Mouse (Mus musculus): ENCODE measurements at regions not wholly inside any gene's neighbourhood (a gene's known extent, or its start where the extent isn't known, plus 50 kb on each side); places are given as distances from the start of the nearest gene placed in this dataset.

DNA sequence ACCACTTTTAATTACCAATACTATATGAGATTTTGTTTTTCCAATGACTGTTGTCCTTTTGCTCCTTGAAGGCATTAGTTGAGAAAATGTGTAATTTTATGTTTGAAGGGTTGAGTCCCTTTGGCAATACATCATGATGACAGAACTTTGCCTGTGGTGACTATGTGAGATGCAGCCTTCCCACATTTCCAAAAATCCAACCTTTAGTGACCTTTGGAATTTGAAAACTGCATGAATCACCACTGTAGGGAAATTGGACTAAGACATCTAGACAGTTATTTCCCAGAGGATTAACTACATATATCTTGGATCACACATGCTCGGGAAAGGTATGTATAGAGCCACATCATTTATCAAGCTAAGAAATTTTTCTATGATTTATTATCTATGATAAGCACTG is 57.7 kb downstream of the Fbxo5 start:
- no peak for DNase-seq (ENCODE audit: low spot score in 2 of 2)

DNA sequence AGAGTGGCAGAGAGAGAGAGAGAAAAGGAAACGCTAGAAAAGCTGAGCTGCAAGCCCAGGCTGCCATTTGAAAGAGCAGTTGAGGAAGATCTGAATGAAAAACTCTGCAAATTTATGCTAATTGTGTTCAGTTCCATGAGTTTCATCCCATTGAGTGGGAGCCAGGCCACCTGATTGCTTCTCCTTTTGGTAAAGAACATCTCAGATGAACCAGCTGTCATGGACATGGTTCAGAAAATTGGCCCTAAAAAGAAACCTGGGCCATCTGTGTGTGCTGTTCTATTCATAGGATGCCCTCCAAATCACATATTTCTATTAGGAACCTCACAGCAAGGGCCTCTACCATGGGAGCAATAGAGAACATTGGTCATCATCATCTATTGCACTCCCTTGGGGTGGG is 70.3 kb downstream of the Fbxo5 start:
- DNase-seq (ENCODE audit: low spot score in 2 of 2): no peak

DNA sequence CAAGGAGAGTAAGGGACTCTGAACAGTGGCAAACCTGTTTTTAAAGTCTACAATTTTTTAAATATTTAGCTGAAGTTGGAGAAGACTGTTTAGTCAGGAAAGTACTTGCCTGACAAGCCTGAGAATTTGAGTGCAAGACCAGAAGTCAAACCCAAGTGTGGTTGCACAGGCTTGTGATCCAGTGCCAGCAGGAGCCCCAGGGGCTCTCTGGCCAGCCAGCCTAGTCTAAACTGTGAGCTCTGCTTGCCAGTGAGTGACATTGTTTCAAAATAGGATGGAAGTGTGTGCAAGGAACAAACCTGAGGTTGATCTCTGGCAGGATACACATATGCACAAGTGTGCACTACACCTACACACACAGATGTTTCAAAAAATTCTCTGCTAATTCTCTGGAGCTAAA is 60.8 kb downstream of the Vip start:
- peak in 1 of 2 experiments; percentile 3 for DNase-seq (ENCODE audit: low spot score in 2 of 2)

DNA sequence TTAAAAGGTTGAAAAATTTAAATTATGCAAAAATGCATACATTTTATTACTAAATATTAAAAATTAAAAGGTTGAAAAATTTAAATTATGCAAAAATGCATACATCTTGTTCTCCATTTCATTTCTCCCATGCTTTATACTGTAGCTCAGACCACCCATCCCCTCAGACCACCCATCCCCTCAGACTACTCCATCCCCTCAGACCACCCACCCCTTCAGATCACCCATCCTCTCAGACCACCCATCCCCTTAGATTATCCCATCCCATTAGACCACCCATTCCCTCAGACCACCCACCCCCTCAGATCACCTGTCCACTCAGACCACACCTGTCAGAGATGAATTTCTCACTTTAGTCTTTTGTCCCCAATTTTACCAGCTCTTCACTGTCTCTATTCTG is 58.4 kb downstream of the Vip start:
- no peak for DNase-seq (ENCODE audit: low spot score in 2 of 2)

Measured in cerebellum, postnatal 4 days (tissue).